Mouse (Mus musculus): Measurements from ENCODE around the gene Tmem135. TPM values are rescaled to one million over a fixed set of nuclear protein-coding genes. Genes with fewer than 3 reads are reported as not detected.

The Tmem135 gene
- polyA plus RNA-seq, 1 experiment: 203 TPM

GRCm38 (mm10) chr7:89308926-89309325 is 95.1 kb downstream of the Tmem135 start:
- Histone ChIP-seq H3K27ac (ENCODE audit: insufficient read depth, low read depth, low read length) (no peak overlapping the region), H3K4me3 (ENCODE audit: low read depth, low read length) (no peak overlapping the region), H3K27me3 (ENCODE audit: control insufficient read depth, insufficient read depth, low read length) (no peaks in the 10 kb centered on the region), H3K4me1 (ENCODE audit: control insufficient read depth, insufficient read depth, insufficient read length, low read length) (peaks cover 9% of the 10 kb centered on the region; the same call in 1 of the 2 replicates), H3K36me3 (ENCODE audit: control insufficient read depth, insufficient read depth, low read length) (peaks cover 6% of the 10 kb centered on the region)
- 39% methylated on average over 3 of the region's 3 CpGs for WGBS
- TF ChIP-seq CTCF (IDR thresholded peaks at IDR 0.05; ENCODE audit: extremely low read depth, insufficient read length, insufficient replicate concordance, low read depth, low read length) (no peak), POLR2A (IDR thresholded peaks at IDR 0.05; ENCODE audit: low read depth, low read length) (no peak)

GRCm38 (mm10) chr7:89308238-89308637 is 95.8 kb downstream of the Tmem135 start:
- H3K27me3 ChIP-seq (ENCODE audit: control insufficient read depth, insufficient read depth, low read length): no peaks in the 10 kb centered on the region
- peaks cover 7% of the 10 kb centered on the region for H3K36me3 ChIP-seq (ENCODE audit: control insufficient read depth, insufficient read depth, low read length)
- 80% methylated on average over 11 of the region's 11 CpGs for WGBS
- H3K4me1 ChIP-seq (ENCODE audit: control insufficient read depth, insufficient read depth, insufficient read length, low read length): peaks cover 9% of the 10 kb centered on the region; the same call in 1 of the 2 replicates
- no peak for TF ChIP-seq CTCF (IDR thresholded peaks at IDR 0.05; ENCODE audit: extremely low read depth, insufficient read length, insufficient replicate concordance, low read depth, low read length)
- TF ChIP-seq POLR2A (IDR thresholded peaks at IDR 0.05; ENCODE audit: low read depth, low read length): no peak
- no peak overlapping the region for H3K4me3 ChIP-seq (ENCODE audit: low read depth, low read length)
- H3K27ac ChIP-seq (ENCODE audit: insufficient read depth, low read depth, low read length): no peak overlapping the region

- H3K27ac ChIP-seq (ENCODE audit: insufficient read depth, low read depth, low read length): no peak overlapping the region
- no peak overlapping the region for H3K4me3 ChIP-seq (ENCODE audit: low read depth, low read length)
- WGBS: 96% methylated on average over 6 of the region's 6 CpGs
- peaks cover 9% of the 10 kb centered on the region; the same call in 1 of the 2 replicates for H3K4me1 ChIP-seq (ENCODE audit: control insufficient read depth, insufficient read depth, insufficient read length, low read length)
- no peak for TF ChIP-seq CTCF (IDR thresholded peaks at IDR 0.05; ENCODE audit: extremely low read depth, insufficient read length, insufficient replicate concordance, low read depth, low read length)
- no peak for TF ChIP-seq POLR2A (IDR thresholded peaks at IDR 0.05; ENCODE audit: low read depth, low read length)
- no peaks in the 10 kb centered on the region for H3K27me3 ChIP-seq (ENCODE audit: control insufficient read depth, insufficient read depth, low read length)
- H3K36me3 ChIP-seq (ENCODE audit: control insufficient read depth, insufficient read depth, low read length): peaks cover 9% of the 10 kb centered on the region
These were observed 97.2 kb downstream of the Tmem135 start for GRCm38 (mm10) chr7:89306831-89307230.

DNA sequence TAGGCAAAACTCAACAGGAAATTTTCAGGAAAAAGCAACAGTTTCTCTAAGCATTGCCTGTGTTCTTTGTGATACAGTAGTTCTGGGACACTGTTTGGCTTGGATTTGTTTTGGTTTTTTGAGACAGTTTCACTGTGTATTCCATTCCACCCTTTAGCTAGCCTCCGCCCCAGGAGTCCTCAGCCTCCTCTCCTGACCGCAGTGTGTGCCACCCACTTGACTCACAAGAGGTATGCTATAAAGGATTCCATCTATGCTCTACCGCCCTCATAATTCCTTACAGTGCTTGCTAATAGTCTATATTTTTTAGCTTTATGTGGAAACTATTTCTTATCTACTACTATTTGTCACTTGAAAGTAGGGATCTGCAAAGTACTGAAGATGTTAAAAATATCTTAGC is 99.1 kb downstream of the Tmem135 start:
- Histone ChIP-seq H3K4me1 (ENCODE audit: control insufficient read depth, insufficient read depth, insufficient read length, low read length) (peaks cover 4% of the 10 kb centered on the region; the same call in 1 of the 2 replicates), H3K4me3 (ENCODE audit: low read depth, low read length) (no peak overlapping the region), H3K36me3 (ENCODE audit: control insufficient read depth, insufficient read depth, low read length) (peaks cover 10% of the 10 kb centered on the region), H3K27ac (ENCODE audit: insufficient read depth, low read depth, low read length) (no peak overlapping the region), H3K27me3 (ENCODE audit: control insufficient read depth, insufficient read depth, low read length) (no peaks in the 10 kb centered on the region)
- 96% methylated on average over 3 of the region's 3 CpGs for WGBS
- TF ChIP-seq POLR2A (IDR thresholded peaks at IDR 0.05; ENCODE audit: low read depth, low read length) (no peak), CTCF (IDR thresholded peaks at IDR 0.05; ENCODE audit: extremely low read depth, insufficient read length, insufficient replicate concordance, low read depth, low read length) (no peak)

DNA sequence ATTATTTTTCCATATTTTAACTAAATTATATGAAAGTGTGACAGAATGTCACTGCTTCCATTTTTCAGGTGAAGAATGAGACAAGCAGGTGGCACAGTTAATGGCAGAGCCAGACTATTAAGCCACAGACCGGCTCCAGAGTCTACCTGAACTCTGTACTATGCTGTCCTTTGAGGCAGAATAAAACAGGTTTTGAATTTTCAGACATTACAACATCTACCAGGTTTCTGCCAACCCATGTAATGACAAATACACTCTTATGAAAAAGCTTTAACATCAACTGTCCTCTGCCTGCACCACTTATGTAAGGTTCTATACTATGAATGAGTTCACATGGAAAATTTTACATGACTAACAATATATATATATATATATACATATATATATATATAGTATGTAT is 100.3 kb downstream of the Tmem135 start:
- Histone ChIP-seq H3K27ac (ENCODE audit: insufficient read depth, low read depth, low read length) (no peak overlapping the region), H3K27me3 (ENCODE audit: control insufficient read depth, insufficient read depth, low read length) (no peaks in the 10 kb centered on the region), H3K4me3 (ENCODE audit: low read depth, low read length) (no peak overlapping the region), H3K4me1 (ENCODE audit: control insufficient read depth, insufficient read depth, insufficient read length, low read length) (peaks cover 1% of the 10 kb centered on the region; the same call in 1 of the 2 replicates), H3K36me3 (ENCODE audit: control insufficient read depth, insufficient read depth, low read length) (peaks cover 11% of the 10 kb centered on the region)
- WGBS: 76% methylated on average over 1 of the region's 1 CpGs
- no peak for TF ChIP-seq POLR2A (IDR thresholded peaks at IDR 0.05; ENCODE audit: low read depth, low read length)
- no peak for TF ChIP-seq CTCF (IDR thresholded peaks at IDR 0.05; ENCODE audit: extremely low read depth, insufficient read length, insufficient replicate concordance, low read depth, low read length)

DNA sequence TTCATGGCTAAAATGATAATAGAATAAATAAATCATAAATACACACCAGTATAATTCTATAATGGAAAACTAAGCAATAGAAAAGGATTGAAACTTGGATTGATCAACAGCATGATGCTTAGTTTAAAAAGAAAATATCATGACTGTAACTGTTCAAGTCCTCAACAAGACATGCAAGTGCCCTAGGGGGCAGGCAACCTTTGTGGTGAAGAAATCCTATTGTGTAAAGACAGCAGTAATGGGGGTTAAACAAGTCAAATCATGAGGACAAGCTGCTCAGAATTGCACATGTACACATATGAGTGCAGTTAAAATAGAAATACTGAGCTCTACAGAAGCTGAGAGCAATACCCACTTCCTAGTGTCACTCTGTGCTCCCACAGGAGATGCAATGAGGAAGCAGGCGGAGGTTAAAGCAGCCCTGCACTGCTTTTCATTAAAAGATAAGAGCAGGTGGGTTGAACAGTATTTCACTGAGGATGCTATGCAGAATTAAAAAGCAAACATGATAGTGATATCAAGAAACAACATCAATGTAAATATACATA is 105.0 kb downstream of the Tmem135 start:
- Histone ChIP-seq H3K4me1 (ENCODE audit: control insufficient read depth, insufficient read depth, insufficient read length, low read length) (no peaks in the 10 kb centered on the region), H3K27me3 (ENCODE audit: control insufficient read depth, insufficient read depth, low read length) (no peaks in the 10 kb centered on the region), H3K4me3 (ENCODE audit: low read depth, low read length) (no peak overlapping the region), H3K27ac (ENCODE audit: insufficient read depth, low read depth, low read length) (no peak overlapping the region), H3K36me3 (ENCODE audit: control insufficient read depth, insufficient read depth, low read length) (peaks cover 7% of the 10 kb centered on the region)
- WGBS: 69% methylated on average over 1 of the region's 1 CpGs
- no peak for TF ChIP-seq POLR2A (IDR thresholded peaks at IDR 0.05; ENCODE audit: low read depth, low read length)
- TF ChIP-seq CTCF (IDR thresholded peaks at IDR 0.05; ENCODE audit: extremely low read depth, insufficient read length, insufficient replicate concordance, low read depth, low read length): no peak

DNA sequence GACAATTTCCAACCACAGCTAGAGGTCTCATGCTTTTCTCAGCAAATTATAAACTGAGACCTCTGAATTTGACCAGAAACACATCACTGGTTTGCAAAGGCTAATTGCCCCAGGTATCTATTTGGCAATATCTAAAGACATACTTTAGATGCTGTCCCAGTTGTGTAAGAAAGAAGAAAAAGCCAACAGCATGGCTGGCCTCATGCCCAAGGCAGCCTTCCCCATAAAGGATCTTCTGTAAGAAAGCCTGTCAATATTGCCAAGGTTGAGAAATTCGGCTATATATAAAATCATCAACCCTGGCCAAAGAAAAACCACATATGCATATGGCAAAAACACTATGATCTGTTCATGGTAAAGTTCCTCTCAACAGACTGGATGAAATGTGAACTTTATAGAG is 107.1 kb downstream of the Tmem135 start:
- H3K4me3 ChIP-seq (ENCODE audit: low read depth, low read length): no peak overlapping the region
- no peak overlapping the region for H3K27ac ChIP-seq (ENCODE audit: insufficient read depth, low read depth, low read length)
- no peaks in the 10 kb centered on the region for H3K27me3 ChIP-seq (ENCODE audit: control insufficient read depth, insufficient read depth, low read length)
- TF ChIP-seq CTCF (IDR thresholded peaks at IDR 0.05; ENCODE audit: extremely low read depth, insufficient read length, insufficient replicate concordance, low read depth, low read length): no peak
- no peak for TF ChIP-seq POLR2A (IDR thresholded peaks at IDR 0.05; ENCODE audit: low read depth, low read length)
- H3K36me3 ChIP-seq (ENCODE audit: control insufficient read depth, insufficient read depth, low read length): peaks cover 3% of the 10 kb centered on the region; the same call in 1 of the 2 replicates
- H3K4me1 ChIP-seq (ENCODE audit: control insufficient read depth, insufficient read depth, insufficient read length, low read length): no peaks in the 10 kb centered on the region
- WGBS: 56% methylated on average over 1 of the region's 1 CpGs

All from small intestine, adult 2 months (tissue).